In the genomic region with DNA sequence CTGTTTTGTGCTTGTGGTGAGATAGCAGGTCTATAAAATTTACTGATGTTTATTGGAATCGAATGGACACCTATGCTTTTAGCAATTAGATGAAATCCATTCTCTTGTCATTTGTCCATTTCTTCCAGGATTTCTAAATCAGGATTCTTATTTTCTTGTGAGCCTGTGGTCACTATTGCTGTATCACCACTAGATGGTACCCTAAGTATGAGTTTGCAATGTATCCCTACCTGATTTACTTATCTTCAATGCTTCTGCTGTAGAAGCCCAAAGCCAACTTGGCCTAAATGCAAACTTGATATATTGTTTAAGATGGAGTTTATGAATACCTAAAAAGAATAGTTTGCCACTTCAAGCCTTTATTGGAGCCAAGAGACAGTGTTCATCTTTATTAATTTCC, we compare ENCODE assay signal across 13 mouse cellular contexts. TPM values are rescaled to one million over a fixed set of nuclear protein-coding genes. Genes with fewer than 3 reads are reported as not detected.
DNase-seq lines count a peak whose midpoint lies in the region; ATAC-seq and TF ChIP-seq lines count a peak whose summit lies in the region.
"Had no signal": no experiment of that assay in that cellular context is flagged by ENCODE, and none has a peak within 500 bp of the region (broad histone marks: within the 10 kb centered on the region; RNA-seq: fewer than 3 reads in every experiment).

No protein-coding gene starts in this region.

- WGBS in kidney, postnatal 0 days = 53% methylated on average over 1 of the region's 1 CpGs

- no peak overlapping the region for H3K9ac ChIP-seq in kidney, postnatal 0 days (ENCODE audit: low read depth, low read length)
- H3K9ac ChIP-seq in ES-E14 (ENCODE audit: insufficient read depth, low read depth, low read length, poor library complexity, severe bottlenecking) = no peak overlapping the region
- H3K9ac ChIP-seq: hindbrain, embryonic 13.5 days; limb, embryonic 13.5 days had no signal

- H3K4me3 ChIP-seq in kidney, postnatal 0 days (replicated peaks; ENCODE audit: low read depth, low read length) = no peak overlapping the region
- H3K4me3 ChIP-seq in ES-E14 (ENCODE audit: insufficient read depth in 1 of 2, low read depth in 1 of 2, low read length in 2 of 2, poor library complexity in 1 of 2, severe bottlenecking in 1 of 2) = no peak overlapping the region
- H3K4me3 ChIP-seq: hindbrain, embryonic 13.5 days; limb, embryonic 13.5 days; megakaryocyte, embryonic 14.5 days had no signal

- no peaks in the 10 kb centered on the region for H3K4me1 ChIP-seq in kidney, postnatal 0 days (replicated peaks; ENCODE audit: insufficient read depth, low read length)
- H3K4me1 ChIP-seq in ES-E14 (ENCODE audit: control insufficient read depth in 2 of 2, insufficient read depth in 2 of 2, low read length in 2 of 2, poor library complexity in 1 of 2) = no peaks in the 10 kb centered on the region
- H3K4me1 ChIP-seq: hindbrain, embryonic 13.5 days had no signal

- no peak for ATAC-seq in cerebellum, adult (ENCODE audit: insufficient number of reproducible peaks, low FRiP score, low TSS enrichment)
- ATAC-seq in kidney, postnatal 0 days (replicated peaks; ENCODE audit: low FRiP score, low read depth) = no peak
- ATAC-seq: activated CD4-positive, CD25-positive, alpha-beta regulatory T cell, adult 4 months had no signal

- no peaks in the 10 kb centered on the region for H3K9me3 ChIP-seq in kidney, postnatal 0 days (replicated peaks; ENCODE audit: low read length)
- no peaks in the 10 kb centered on the region for H3K9me3 ChIP-seq in ES-E14 (ENCODE audit: control insufficient read depth, insufficient read depth, low read depth, low read length)
- H3K9me3 ChIP-seq: hindbrain, embryonic 13.5 days; limb, embryonic 13.5 days; megakaryocyte, embryonic 14.5 days had no signal

- peaks cover 11% of the 10 kb centered on the region; the same call in 1 of the 2 replicates for H3K36me3 ChIP-seq in kidney, postnatal 0 days (ENCODE audit: insufficient read depth, low read length)
- H3K36me3 ChIP-seq in ES-E14 (ENCODE audit: control insufficient read depth, insufficient read depth, low read length, poor library complexity, severe bottlenecking) = no peaks in the 10 kb centered on the region

- no peak overlapping the region for H3K4me2 ChIP-seq in kidney, postnatal 0 days (ENCODE audit: low read length)
- H3K4me2 ChIP-seq: hindbrain, embryonic 13.5 days; limb, embryonic 13.5 days had no signal

- in situ Hi-C loops in ES-E14 (cut with MboI; ENCODE audit: low sequenced_read_pairs in 2 of 2, unreplicated experiment in 2 of 2) = no loop called here

- H3K27ac ChIP-seq in kidney, postnatal 0 days = no peak overlapping the region
- no peak overlapping the region for H3K27ac ChIP-seq in ES-E14 (ENCODE audit: insufficient read depth, low read depth, low read length, poor library complexity, severe bottlenecking)
- H3K27ac ChIP-seq: hindbrain, embryonic 13.5 days; limb, embryonic 13.5 days had no signal

- TF ChIP-seq CTCF in kidney, postnatal 0 days (IDR thresholded peaks at IDR 0.05; ENCODE audit: low read depth) = peak; percentile 81

- no peaks in the 10 kb centered on the region for H3K27me3 ChIP-seq in kidney, postnatal 0 days (ENCODE audit: insufficient read depth, low read length)
- H3K27me3 ChIP-seq: hindbrain, embryonic 13.5 days; limb, embryonic 13.5 days; megakaryocyte, embryonic 14.5 days had no signal

- peak; percentile 20 for DNase-seq in cerebellum, adult 9-10 months
- peak; percentile 79 for DNase-seq in kidney, postnatal 0 days (ENCODE audit: low spot score)
- no peak for DNase-seq in kidney, postnatal 25 days
- DNase-seq in ES-E14 (ENCODE audit: low read depth, low spot score) = no peak
- DNase-seq in induced T-regulatory cell, adult 2 months (ENCODE audit: low read depth) = peak; percentile 30
- no peak for DNase-seq in right cerebral cortex, adult 2 months (ENCODE audit: low spot score in 2 of 2)
- DNase-seq in neural tube, embryonic 10.5 days (ENCODE audit: extremely low spot score, low spot score) = no peak
- DNase-seq: spleen, adult 18-20 months had no signal

TF ChIP-seq in ES-E14, 5 proteins besides CTCF, POLR2A, EP300 and RAD21:
- 0 out of 2 replicates have a peak, but pooled peaks have one; percentile 14 for TF ChIP-seq ZC3H11A (IDR thresholded peaks at IDR 0.05; ENCODE audit: borderline replicate concordance, low read depth, low read length)
- no peak for TF ChIP-seq HCFC1 (IDR thresholded peaks at IDR 0.05; ENCODE audit: borderline replicate concordance, insufficient read depth, low read length)
- no peak for TF ChIP-seq MAFK (IDR thresholded peaks at IDR 0.05; ENCODE audit: insufficient read depth, low read depth, low read length)
- TF ChIP-seq CHD2 (IDR thresholded peaks at IDR 0.05; ENCODE audit: low read depth, low read length) = no peak
- TF ChIP-seq ZNF384 (IDR thresholded peaks at IDR 0.05; ENCODE audit: low read depth, low read length) = no peak

RNA-seq across cellular contexts. Expression of gene Kifap3, which starts 54.7 kb away (rescaled TPM):
- polyA plus RNA-seq in kidney, postnatal 0 days (2015; fragmentation: Nextera tagmentation; extraction: Ambion mirVana) = 23.6 and 23.7 TPM in 2 replicates
- 17.1 and 21.8 TPM in 2 replicates for total RNA-seq in ES-E14 (2012; rRNA removed)

Comparison
In these comparisons a context has a peak if more than half of its experiments do, and no peak if none do; other contexts are left out.
1. DNase-seq: peak in cerebellum, adult 9-10 months (single experiment), kidney, postnatal 0 days (single experiment) and induced T-regulatory cell, adult 2 months (single experiment); none in kidney, postnatal 25 days (0 of 2), ES-E14 (single experiment), right cerebral cortex, adult 2 months (0 of 2) and neural tube, embryonic 10.5 days (single experiment).